Mouse (Mus musculus): ENCODE measurements around the gene Wdr77. TPM values are rescaled to one million over a fixed set of nuclear protein-coding genes. Genes with fewer than 3 reads are reported as not detected.

Wdr77 gene
- polyA plus RNA-seq, 1 experiment from 2014 or later, result 168 TPM

Other genes starting within 250 kb of the Wdr77 start
- gene Rap1a, start 158.0 kb upstream of the Wdr77 start, polyA plus RNA-seq (2016; fragmentation: Nextera tagmentation; extraction: Ambion mirVana), result 67.3 and 71.6 TPM in 2 replicates
- gene Adora3, start 88.5 kb upstream of the Wdr77 start, polyA plus RNA-seq (2016; fragmentation: Nextera tagmentation; extraction: Ambion mirVana), result 0.25 TPM in 1 of 2 replicates, not detected in the other
- 0.30 TPM in 1 of 2 replicates, not detected in the other for gene Tmigd3, start 88.5 kb upstream of the Wdr77 start, polyA plus RNA-seq (2016; fragmentation: Nextera tagmentation; extraction: Ambion mirVana)
- 0.41 and 0.54 TPM in 2 replicates for gene I830077J02Rik, start 26.7 kb upstream of the Wdr77 start, polyA plus RNA-seq (2016; fragmentation: Nextera tagmentation; extraction: Ambion mirVana)
- gene Atp5f1, start 730 bp downstream of the Wdr77 start, polyA plus RNA-seq (2016; fragmentation: Nextera tagmentation; extraction: Ambion mirVana), result 464 and 473 TPM in 2 replicates
- gene Ovgp1, start 14.3 kb downstream of the Wdr77 start, polyA plus RNA-seq (2016; fragmentation: Nextera tagmentation; extraction: Ambion mirVana), result 2.1 and 2.5 TPM in 2 replicates
- not detected in 2 replicates for gene Pifo, start 55.3 kb downstream of the Wdr77 start, polyA plus RNA-seq (2016; fragmentation: Nextera tagmentation; extraction: Ambion mirVana)
- gene Chil5, start 73.4 kb downstream of the Wdr77 start, polyA plus RNA-seq (2016; fragmentation: Nextera tagmentation; extraction: Ambion mirVana), result 0.18 TPM in 1 of 2 replicates, not detected in the other
- gene Chia1, start 153.9 kb downstream of the Wdr77 start, polyA plus RNA-seq (2016; fragmentation: Nextera tagmentation; extraction: Ambion mirVana), result not detected in 2 replicates
- gene Chil3, start 208.2 kb downstream of the Wdr77 start, polyA plus RNA-seq (2016; fragmentation: Nextera tagmentation; extraction: Ambion mirVana), result not detected in 2 replicates